Mouse (Mus musculus) ES-Bruce4 (cell line): ENCODE measurements at regions not wholly inside any gene's neighbourhood (a gene's known extent, or its start where the extent isn't known, plus 50 kb on each side); places are given as distances from the start of the nearest gene placed in this dataset.

ENCODE experiments used
- CTCF ChIP-seq: IDR thresholded peaks from one replicate; pipeline ENCODE4 v1.8.1; 2011; ENCODE audit warnings: low read depth, low read length
- EP300 ChIP-seq: IDR thresholded peaks from 2 replicates; pipeline ENCODE4 v1.6.1; 2011; ENCODE audit warnings: low read depth, low read length; ENCODE audit not compliant: insufficient read depth
- POLR2A ChIP-seq: IDR thresholded peaks from one replicate; pipeline ENCODE4 v1.8.1; 2011; ENCODE audit warnings: low read length; ENCODE audit not compliant: insufficient read depth

GRCm38 (mm10) chr13:40646131-40646530 is 92.0 kb downstream of the Tfap2a start:
- TF ChIP-seq POLR2A (no peak), CTCF (no peak), EP300 (no peak)
